Mouse (Mus musculus) heart, adult 2 months (tissue): ENCODE results near the gene Dnajb6.

Source experiments
- CTCF ChIP-seq: fragments of 200-600 bp; IDR thresholded peaks from 2 replicates; pipeline ENCODE4 v1.8.1; 2022; ENCODE audit warnings: antibody characterized with exemption, mild to moderate bottlenecking, moderate library complexity
- EP300 ChIP-seq: fragments of 200-500 bp; IDR thresholded peaks from 2 replicates; pipeline ENCODE4 v1.6.1; 2011; ENCODE audit warnings: low read depth, low read length, control low read depth; ENCODE audit not compliant: insufficient read depth

DNA sequence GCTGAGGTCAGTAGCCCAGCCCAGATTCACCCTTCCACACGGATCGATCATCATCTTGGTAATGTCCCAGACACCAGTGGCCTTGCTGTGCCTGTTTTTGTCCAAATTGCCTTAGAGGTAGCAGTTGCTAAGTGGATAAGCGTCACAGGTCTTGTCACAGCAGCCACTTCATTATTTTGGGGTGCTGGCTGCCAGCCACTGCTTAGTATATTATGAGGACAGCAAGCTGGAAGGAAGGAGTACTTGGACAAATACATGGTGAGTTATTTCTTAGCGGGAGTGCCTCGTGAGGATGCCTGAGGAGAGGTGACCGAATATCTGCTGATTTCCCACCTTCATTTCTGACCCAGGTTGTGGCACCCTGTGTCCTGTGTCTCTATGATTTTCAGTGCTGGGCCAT lies 42.5 kb downstream of the Dnajb6 start:
- TF ChIP-seq CTCF (no peak), EP300 (no peak)
